Mouse (Mus musculus): ENCODE results near the gene Ssh3. TPM values are rescaled to one million over a fixed set of nuclear protein-coding genes. Genes with fewer than 3 reads are reported as not detected.
A peak's percentile ranks its signal among the peaks of the same experiment; 100 is the strongest.
"Not testable (repeated sequence)": the region's sequence is repeated elsewhere in the genome, so short reads cannot be mapped to it uniquely, and the experiment has no call there.

Gene Ssh3
- polyA plus RNA-seq, 1 experiment from 2014 or later = 4.4 TPM

DNA sequence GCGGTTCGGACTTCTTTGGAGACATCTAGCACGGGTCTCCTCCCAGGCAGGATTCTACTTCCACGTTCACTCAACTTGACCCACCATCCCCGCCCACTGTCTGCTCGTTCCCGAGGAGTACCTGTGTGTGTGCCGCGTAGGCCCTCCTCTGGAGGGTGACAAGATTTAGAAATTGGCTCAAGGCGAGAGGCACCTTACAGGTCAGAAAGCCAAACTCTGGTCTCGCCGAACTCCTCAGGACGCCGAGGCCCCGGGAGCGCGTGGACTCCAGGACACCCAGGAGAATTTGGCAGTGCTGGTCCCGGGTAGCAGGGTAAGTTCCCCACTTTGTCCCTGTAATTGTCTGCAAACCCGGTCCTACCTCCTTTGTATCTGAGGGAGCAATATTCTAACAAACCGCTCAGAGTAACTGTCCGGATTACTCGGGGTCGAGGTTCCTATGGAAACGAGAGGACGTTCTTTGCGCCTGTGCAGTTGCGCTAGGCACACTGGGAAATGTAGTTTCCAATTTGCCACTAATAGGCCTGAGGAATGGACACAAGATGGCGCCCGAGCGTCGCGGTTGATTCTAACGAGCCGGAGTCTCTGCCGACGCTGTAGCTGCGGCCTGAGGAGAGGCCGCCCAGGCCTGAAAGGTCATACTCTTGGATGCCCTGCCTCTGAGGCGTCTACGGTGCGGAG, 11.6 kb downstream of the Ssh3 start:
- WGBS = under 1% methylated on average over 41 of the region's 41 CpGs
- peak; percentile 90 for DNase-seq (ENCODE audit: low spot score)
- H3K27ac ChIP-seq = peak overlapping the region; percentile 83

DNA sequence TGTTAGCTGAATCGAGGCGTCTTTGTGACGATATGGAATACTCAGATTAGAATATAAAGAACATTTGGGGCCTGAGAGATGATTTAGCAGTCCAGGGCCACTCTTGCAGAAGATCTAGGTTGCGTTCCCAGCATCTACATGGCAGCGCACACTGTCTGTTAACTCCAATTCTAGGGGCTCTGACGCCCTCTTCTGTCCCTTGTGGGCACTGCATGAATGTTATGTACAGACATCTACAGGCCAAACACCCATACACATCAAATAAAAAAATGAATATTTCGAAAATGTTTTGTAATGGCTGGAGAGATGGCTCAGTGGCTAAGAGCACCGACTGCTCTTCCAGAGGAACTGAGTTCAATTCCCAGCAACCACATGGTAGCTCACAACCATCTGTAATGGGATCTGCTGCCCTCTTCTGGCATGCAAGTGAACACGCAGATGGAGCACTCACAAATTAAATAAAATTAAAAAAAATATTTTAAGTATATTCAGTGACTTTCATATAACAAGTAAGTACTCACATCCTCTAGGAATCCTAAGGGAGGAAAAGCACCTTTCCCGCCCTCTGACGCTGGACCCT, 13.3 kb downstream of the Ssh3 start:
- H3K27ac ChIP-seq = no peak overlapping the region
- 74% methylated on average over 11 of the region's 11 CpGs for WGBS
- no peaks in the 10 kb centered on the region for H3K9me3 ChIP-seq (replicated peaks)
- H3K27me3 ChIP-seq (ENCODE audit: low read depth, poor library complexity, severe bottlenecking) = peaks cover 6% of the 10 kb centered on the region; the same call in 1 of the 2 replicates
- no peak overlapping the region for H3K4me3 ChIP-seq
- DNase-seq (ENCODE audit: low spot score) = no peak
- no peaks in the 10 kb centered on the region for H3K36me3 ChIP-seq
- peaks cover 10% of the 10 kb centered on the region for H3K4me1 ChIP-seq

More for the DNA sequence above, 11.6 kb downstream of the Ssh3 start:
- Histone ChIP-seq H3K27me3 (ENCODE audit: low read depth, poor library complexity, severe bottlenecking) (peaks cover 6% of the 10 kb centered on the region; the same call in 1 of the 2 replicates), H3K9me3 (replicated peaks) (no peaks in the 10 kb centered on the region), H3K36me3 (no peaks in the 10 kb centered on the region), H3K4me1 (peaks cover 10% of the 10 kb centered on the region), H3K4me3 (peak overlapping the region; percentile 72)

DNA sequence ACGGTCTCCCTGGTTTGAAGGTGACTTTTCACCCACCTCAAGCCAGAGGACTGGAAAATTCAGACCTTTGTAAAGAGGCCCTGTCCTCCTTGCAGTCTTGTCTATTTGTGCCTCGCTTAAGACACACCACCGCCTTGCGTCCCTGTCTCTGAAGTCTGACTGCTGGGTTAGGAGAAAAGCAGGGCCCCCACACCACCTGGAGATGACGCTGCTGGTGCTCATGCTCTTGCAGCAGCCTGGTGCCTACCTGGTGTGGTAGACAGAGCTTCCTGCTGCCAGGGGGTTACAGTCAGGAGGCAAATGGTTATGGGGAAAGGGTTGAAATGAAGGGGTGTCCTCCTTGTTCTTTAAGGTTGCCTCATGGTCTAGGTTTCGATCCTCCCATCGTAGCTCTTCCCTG, 14.8 kb downstream of the Ssh3 start:
- peaks cover 6% of the 10 kb centered on the region; the same call in 1 of the 2 replicates for H3K27me3 ChIP-seq (ENCODE audit: low read depth, poor library complexity, severe bottlenecking)
- WGBS = 86% methylated on average over 7 of the region's 7 CpGs
- no peak for DNase-seq (ENCODE audit: low spot score)
- H3K36me3 ChIP-seq = no peaks in the 10 kb centered on the region
- H3K4me3 ChIP-seq = no peak overlapping the region
- peaks cover 10% of the 10 kb centered on the region for H3K4me1 ChIP-seq
- no peaks in the 10 kb centered on the region for H3K9me3 ChIP-seq (replicated peaks)
- H3K27ac ChIP-seq = no peak overlapping the region

DNA sequence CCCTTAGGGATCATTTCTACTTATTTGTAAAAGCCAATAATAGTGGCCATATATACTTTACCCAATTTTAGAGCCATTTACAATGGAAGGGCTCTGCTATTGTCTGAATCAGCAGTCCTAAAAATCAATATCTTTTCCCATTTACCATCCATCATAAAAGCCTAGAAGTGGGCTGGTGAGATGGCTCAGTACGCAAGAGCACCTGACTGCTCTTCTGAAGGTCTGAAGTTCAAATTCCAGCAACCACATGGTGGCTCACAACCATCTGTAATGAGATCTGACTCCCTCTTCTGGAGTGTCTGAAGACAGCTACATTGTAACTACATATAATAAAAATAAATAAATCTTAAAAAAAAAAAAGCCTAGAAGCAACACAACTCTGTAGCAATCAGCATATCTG, 20.3 kb downstream of the Ssh3 start:
- not testable (repeated sequence) for H3K4me3 ChIP-seq; DNase-seq (ENCODE audit: low spot score); H3K36me3 ChIP-seq; H3K27me3 ChIP-seq (ENCODE audit: low read depth, poor library complexity, severe bottlenecking); H3K27ac ChIP-seq; H3K9me3 ChIP-seq (replicated peaks); H3K4me1 ChIP-seq
- WGBS = 84% methylated on average over 1 of the region's 1 CpGs

DNA sequence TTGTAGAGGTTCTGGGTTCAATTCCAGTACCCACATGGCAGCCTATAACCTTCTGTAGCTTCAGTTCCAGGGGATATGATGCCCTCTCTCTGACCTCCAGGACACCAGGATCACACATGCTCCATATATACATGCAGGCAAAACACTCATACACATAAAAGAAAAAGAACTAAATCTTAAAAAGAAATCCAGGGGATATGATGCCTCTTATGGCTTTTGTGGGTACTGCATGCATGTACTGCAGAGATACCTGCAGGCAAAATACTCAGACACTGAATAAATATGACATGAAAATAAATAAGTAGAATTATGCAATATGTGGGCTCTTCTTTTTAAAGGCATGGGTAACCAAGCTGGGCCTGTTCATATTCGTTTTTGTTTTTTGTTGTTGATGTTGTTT, 22.0 kb downstream of the Ssh3 start:
- H3K27ac ChIP-seq = no peak overlapping the region
- no peak overlapping the region for H3K4me3 ChIP-seq
- no peaks in the 10 kb centered on the region for H3K4me1 ChIP-seq
- no peak for DNase-seq (ENCODE audit: low spot score)
- H3K27me3 ChIP-seq (ENCODE audit: low read depth, poor library complexity, severe bottlenecking) = no peaks in the 10 kb centered on the region
- WGBS = 59% methylated on average over 1 of the region's 1 CpGs
- no peaks in the 10 kb centered on the region for H3K9me3 ChIP-seq (replicated peaks)
- no peaks in the 10 kb centered on the region for H3K36me3 ChIP-seq

DNA sequence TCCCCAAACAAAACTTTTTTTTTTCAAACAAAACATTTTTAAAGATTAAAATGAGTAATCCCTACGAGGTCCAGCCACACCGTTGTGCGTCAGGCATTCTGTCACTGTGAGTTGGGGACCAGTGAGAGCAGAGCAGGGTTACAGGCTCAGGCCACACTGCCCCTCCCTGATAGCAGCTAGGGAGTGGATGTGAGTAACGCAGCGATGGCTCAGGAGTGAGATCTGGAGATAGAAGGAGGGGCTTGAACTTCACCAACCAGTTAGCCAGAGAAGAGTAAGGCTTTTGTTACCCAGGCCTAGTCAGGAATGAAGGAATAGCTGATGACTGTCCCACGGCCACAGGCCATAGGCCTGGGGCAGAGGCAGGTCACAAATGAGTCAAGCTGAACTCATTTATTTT, 24.2 kb downstream of the Ssh3 start:
- H3K36me3 ChIP-seq = no peaks in the 10 kb centered on the region
- H3K9me3 ChIP-seq (replicated peaks) = no peaks in the 10 kb centered on the region
- no peak overlapping the region for H3K4me3 ChIP-seq
- peaks cover 13% of the 10 kb centered on the region for H3K4me1 ChIP-seq
- DNase-seq (ENCODE audit: low spot score) = no peak
- no peaks in the 10 kb centered on the region for H3K27me3 ChIP-seq (ENCODE audit: low read depth, poor library complexity, severe bottlenecking)
- no peak overlapping the region for H3K27ac ChIP-seq
- 84% methylated on average over 6 of the region's 6 CpGs for WGBS

DNA sequence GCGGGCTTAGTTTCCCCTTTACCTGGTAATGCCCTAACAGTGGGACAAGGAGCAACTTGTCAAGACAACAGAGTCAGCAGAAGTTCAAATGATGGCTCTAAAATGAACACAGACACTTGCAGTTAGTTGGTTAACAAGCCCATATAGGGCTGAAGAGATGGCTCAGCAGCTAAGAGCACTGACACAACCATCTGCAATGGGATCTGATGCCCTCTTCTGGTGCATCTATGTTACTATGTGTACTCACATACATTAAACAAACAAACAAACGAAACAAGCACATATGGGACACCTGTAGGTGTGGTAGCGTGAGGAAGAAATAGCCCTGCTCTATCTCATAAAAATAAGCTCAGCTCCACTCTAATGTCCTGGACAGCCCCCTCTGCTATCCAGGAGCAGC, 26.6 kb downstream of the Ssh3 start:
- Histone ChIP-seq H3K36me3 (no peaks in the 10 kb centered on the region), H3K27ac (no peak overlapping the region), H3K9me3 (replicated peaks) (no peaks in the 10 kb centered on the region), H3K4me3 (no peak overlapping the region), H3K27me3 (ENCODE audit: low read depth, poor library complexity, severe bottlenecking) (no peaks in the 10 kb centered on the region), H3K4me1 (peaks cover 21% of the 10 kb centered on the region)
- WGBS = 65% methylated on average over 3 of the region's 3 CpGs
- no peak for DNase-seq (ENCODE audit: low spot score)

DNA sequence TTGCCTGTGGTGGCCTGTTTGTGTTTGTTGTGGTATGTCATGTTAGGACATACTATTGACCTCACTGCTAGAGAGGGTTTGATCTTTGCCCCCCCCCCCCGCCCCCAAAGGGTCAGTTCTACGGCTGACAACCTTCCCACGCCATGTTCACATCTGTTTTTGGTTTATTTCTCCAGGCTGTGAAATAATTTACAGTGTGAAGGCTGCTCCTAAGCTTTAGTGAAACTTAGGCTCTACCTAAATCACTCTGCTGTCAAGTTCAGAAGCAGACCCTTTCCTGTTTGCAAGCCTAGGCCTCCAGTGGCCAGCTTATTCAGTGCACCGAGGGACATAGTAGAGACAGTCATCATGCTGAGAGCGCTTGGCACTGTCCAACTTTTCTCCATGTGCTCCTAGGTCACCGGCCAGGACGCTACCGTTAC, 28.7 kb downstream of the Ssh3 start:
- whole genome bisulfite sequencing = 23% methylated on average over 8 of the region's 8 CpGs
- H3K4me1 ChIP-seq = peaks cover 33% of the 10 kb centered on the region
- H3K9me3 ChIP-seq (replicated peaks) = no peaks in the 10 kb centered on the region
- H3K27me3 ChIP-seq (ENCODE audit: low read depth, poor library complexity, severe bottlenecking) = no peaks in the 10 kb centered on the region
- H3K27ac ChIP-seq = 0 out of 2 replicates have a peak overlapping the region, but pooled peaks have one; percentile 17
- H3K4me3 ChIP-seq = no peak overlapping the region
- no peaks in the 10 kb centered on the region for H3K36me3 ChIP-seq
- peak; percentile 51 for DNase-seq (ENCODE audit: low spot score)

DNA sequence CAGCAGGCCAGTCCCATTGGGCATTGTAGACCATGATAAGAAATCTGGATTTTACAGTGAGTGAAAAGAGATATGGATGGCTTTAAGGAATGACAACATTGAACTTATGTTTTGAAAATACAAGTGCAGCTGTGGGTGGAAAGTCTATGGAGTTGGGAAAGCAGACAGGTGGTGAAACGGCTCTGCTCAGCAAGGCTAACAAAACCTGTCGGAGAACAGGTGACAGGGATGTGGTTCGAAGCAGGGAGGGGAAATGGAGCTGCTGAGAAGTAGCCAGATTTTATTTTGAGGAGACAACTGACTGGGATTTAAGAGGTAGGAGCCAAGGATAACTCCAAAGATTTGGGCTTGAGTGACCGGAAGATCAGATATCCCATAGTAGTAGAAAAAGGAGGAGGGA, 34.4 kb downstream of the Ssh3 start:
- Histone ChIP-seq H3K4me1 (peaks cover 46% of the 10 kb centered on the region), H3K36me3 (no peaks in the 10 kb centered on the region), H3K9me3 (replicated peaks) (no peaks in the 10 kb centered on the region), H3K27ac (no peak overlapping the region), H3K27me3 (ENCODE audit: low read depth, poor library complexity, severe bottlenecking) (peaks cover 15% of the 10 kb centered on the region), H3K4me3 (no peak overlapping the region)
- no peak for DNase-seq (ENCODE audit: low spot score)
- 87% methylated on average over 4 of the region's 4 CpGs for WGBS

DNA sequence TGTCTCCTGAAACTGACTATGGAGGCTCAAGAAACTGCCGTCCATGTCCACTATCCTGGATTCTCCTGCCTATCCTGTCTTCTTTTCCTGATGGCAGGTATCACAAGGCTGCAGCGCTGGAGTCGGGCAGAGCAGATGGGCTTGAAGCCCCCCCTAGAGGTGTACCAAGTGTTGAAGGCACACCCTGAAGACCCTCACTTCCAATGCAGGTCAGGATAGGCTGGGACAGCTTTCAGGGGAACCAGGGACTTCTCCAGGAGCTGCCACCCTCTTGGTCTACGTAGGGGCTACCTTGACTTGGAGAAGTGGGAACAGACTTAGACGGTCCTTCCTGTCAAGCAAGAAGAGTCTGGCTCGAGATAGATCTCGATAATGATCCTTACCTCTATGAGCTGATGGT, 36.3 kb downstream of the Ssh3 start:
- H3K4me1 ChIP-seq = peaks cover 53% of the 10 kb centered on the region
- WGBS = 81% methylated on average over 7 of the region's 7 CpGs
- no peaks in the 10 kb centered on the region for H3K9me3 ChIP-seq (replicated peaks)
- peaks cover 30% of the 10 kb centered on the region for H3K27me3 ChIP-seq (ENCODE audit: low read depth, poor library complexity, severe bottlenecking)
- no peak overlapping the region for H3K27ac ChIP-seq
- peak overlapping the region; percentile 68 for H3K4me3 ChIP-seq
- DNase-seq (ENCODE audit: low spot score) = no peak
- H3K36me3 ChIP-seq = no peaks in the 10 kb centered on the region

DNA sequence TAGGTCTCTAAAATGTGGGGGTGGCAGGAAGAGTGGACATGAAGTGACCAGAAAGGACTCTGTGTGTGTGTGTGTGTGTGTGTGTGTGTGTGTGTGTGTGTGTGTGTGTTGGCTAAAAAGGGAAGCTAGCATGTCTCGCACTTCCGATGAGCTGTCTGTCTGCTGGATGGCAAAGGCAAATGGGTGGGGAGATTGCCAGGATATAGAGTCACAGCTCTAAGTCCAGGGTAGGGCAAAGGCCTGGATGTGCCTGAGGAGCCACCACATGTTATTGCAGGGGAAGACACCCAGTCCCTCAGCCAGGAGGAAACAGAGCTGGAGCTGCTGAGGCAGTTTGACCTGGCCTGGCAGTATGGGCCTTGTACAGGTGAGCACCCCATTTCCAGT, 36.8 kb downstream of the Ssh3 start:
- H3K4me3 ChIP-seq = peak overlapping the region; percentile 68
- H3K27me3 ChIP-seq (ENCODE audit: low read depth, poor library complexity, severe bottlenecking) = peaks cover 34% of the 10 kb centered on the region
- no peaks in the 10 kb centered on the region for H3K36me3 ChIP-seq
- WGBS = 54% methylated on average over 2 of the region's 2 CpGs
- no peak for DNase-seq (ENCODE audit: low spot score)
- no peaks in the 10 kb centered on the region for H3K9me3 ChIP-seq (replicated peaks)
- peak overlapping the region; percentile 85 for H3K27ac ChIP-seq
- peaks cover 53% of the 10 kb centered on the region for H3K4me1 ChIP-seq

DNA sequence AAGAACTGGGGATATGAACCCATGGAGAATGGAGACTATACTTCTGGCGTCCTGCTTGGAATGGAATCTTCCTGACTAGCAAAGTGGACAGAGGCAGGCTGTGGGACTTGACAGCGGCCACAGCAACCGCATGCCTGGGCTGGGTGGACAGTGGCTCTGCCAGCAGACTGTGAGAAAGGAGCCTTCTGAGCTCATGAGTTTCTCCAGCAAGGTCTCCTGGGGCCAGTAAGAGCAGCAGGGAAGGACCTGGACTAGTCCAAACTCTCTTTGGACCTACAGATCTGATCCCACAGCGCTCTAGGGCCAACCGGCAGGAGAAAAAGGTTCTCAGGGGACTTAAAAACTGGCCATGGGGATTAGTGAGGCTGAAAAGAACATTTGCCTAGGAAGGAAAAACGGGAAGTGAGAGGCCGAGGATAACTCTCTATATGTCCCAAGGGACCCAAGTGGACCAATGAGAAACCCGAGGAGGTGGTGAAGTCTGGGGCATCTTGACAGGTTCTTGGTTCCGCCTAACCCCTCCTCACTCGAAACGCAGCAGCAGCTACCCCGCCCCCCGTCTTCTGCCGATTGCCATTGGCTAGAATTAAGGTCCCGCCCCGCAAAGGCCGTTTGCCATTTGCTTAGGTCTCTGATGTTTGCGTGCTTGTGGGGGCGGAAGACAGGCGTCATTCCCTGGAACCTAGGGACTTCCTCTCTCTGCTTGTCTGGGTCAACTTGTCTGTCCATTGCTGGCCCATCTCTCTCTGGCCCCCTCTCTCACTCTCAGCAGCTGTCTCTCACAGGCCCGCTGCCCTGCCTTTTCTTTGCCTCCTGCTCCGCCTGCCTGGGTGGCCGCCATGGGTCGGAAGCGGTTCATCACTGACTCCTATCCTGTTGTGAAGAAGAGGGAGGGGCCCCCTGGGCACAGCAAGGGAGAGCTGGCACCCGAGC, 37.5 kb downstream of the Ssh3 start, which contains the start of gene Pold4:
Gene Pold4, plus strand, starts transcription at position 647 of the 933 bp plus-strand sequence.
- peak within 1 kb of the TSS; percentile 85 for H3K27ac ChIP-seq
- WGBS = 14% methylated on average over 26 of the region's 26 CpGs
- peak; percentile 89 for DNase-seq (ENCODE audit: low spot score)
- H3K36me3 ChIP-seq = no peaks in the 10 kb centered on the region
- H3K4me1 ChIP-seq = peaks cover 50% of the 10 kb centered on the region
- peak within 1 kb of the TSS; percentile 68 for H3K4me3 ChIP-seq
- H3K27me3 ChIP-seq (ENCODE audit: low read depth, poor library complexity, severe bottlenecking) = peaks cover 37% of the 10 kb centered on the region
- no peaks in the 10 kb centered on the region for H3K9me3 ChIP-seq (replicated peaks)

DNA sequence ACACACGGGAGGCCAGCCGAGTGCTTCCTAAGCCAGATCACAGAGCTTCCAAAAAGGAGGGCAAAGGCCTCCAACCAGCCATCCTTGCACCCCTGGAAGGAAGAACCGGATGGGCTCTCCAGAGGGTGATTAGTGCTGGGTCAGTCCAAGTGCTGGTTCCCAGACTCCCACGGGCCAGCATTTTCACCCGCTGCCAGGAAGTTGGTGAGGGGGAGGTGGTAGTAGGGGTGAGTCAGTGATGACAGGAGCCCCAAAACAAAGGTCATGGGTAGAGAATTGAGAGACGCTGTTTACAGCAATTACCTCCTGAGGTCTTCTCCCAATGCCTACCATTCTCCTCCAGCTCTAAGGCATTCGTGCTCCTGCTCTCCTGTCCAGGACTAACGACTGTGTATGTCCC, 38.6 kb downstream of the Ssh3 start:
- Histone ChIP-seq H3K9me3 (replicated peaks) (no peaks in the 10 kb centered on the region), H3K4me3 (no peak overlapping the region), H3K36me3 (no peaks in the 10 kb centered on the region), H3K4me1 (peaks cover 41% of the 10 kb centered on the region), H3K27ac (peak overlapping the region; percentile 61; the same call in 1 of the 2 replicates), H3K27me3 (ENCODE audit: low read depth, poor library complexity, severe bottlenecking) (peaks cover 37% of the 10 kb centered on the region)
- no peak for DNase-seq (ENCODE audit: low spot score)
- WGBS = 73% methylated on average over 8 of the region's 8 CpGs

All from limb, embryonic 10.5 days (tissue).